Mouse (Mus musculus): ENCODE results near the gene Lmln. TPM values are rescaled to one million over a fixed set of nuclear protein-coding genes. Genes with fewer than 3 reads are reported as not detected.
"Not testable (repeated sequence)": the region's sequence is repeated elsewhere in the genome, so short reads cannot be mapped to it uniquely, and the experiment has no call there.

The Lmln gene
- polyA plus RNA-seq, 1 experiment from 2014 or later: 1.5 TPM

DNA sequence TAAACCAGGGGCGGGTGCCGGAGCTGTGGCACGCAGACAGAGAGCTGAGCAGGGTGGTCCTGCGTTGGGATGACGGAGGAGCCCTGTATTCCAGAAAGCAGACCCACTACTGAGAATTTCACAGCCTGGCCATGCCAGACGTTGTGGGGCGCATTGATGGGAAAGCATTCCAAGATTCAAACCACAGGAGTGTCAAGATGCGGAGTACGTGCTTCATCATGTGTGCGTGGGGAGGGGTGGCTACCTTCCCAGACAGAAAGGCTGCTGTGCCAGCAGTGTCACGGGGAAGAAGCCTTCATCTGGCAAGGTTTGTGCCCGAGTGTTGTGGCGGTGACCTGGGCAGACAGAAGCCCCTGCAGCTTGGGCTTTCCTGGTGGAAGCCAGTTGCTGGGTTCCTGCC, 70.9 kb downstream of the Lmln start:
- DNase-seq (ENCODE audit: low spot score): no peak
- no peaks in the 10 kb centered on the region for H3K36me3 ChIP-seq (ENCODE audit: control insufficient read depth, insufficient read depth, low read length)
- 77% methylated on average over 13 of the region's 13 CpGs for WGBS
- no peak overlapping the region for H3K4me2 ChIP-seq (ENCODE audit: low read length)
- no peak for ATAC-seq
- no peak overlapping the region for H3K27ac ChIP-seq (ENCODE audit: low read depth, low read length)
- H3K9ac ChIP-seq (ENCODE audit: low read length): no peak overlapping the region
- H3K27me3 ChIP-seq (replicated peaks; ENCODE audit: control insufficient read depth, insufficient read depth, low read length): no peaks in the 10 kb centered on the region
- H3K9me3 ChIP-seq (replicated peaks; ENCODE audit: control insufficient read depth, low read length): no peaks in the 10 kb centered on the region
- H3K4me3 ChIP-seq (ENCODE audit: low read depth, low read length): no peak overlapping the region
- no peaks in the 10 kb centered on the region for H3K4me1 ChIP-seq (ENCODE audit: control insufficient read depth, insufficient read depth, low read length)

GRCm38 (mm10) chr16:33135167-33135566, 72.8 kb downstream of the Lmln start:
- 67% methylated on average over 4 of the region's 4 CpGs for WGBS
- H3K27me3 ChIP-seq (replicated peaks; ENCODE audit: control insufficient read depth, insufficient read depth, low read length): no peaks in the 10 kb centered on the region
- ATAC-seq (no peak), DNase-seq (ENCODE audit: low spot score) (peak; percentile 26)
- no peak overlapping the region for H3K4me2 ChIP-seq (ENCODE audit: low read length)
- H3K9ac ChIP-seq (ENCODE audit: low read length): no peak overlapping the region
- H3K4me1 ChIP-seq (ENCODE audit: control insufficient read depth, insufficient read depth, low read length): no peaks in the 10 kb centered on the region
- no peak overlapping the region for H3K4me3 ChIP-seq (ENCODE audit: low read depth, low read length)
- no peaks in the 10 kb centered on the region for H3K9me3 ChIP-seq (replicated peaks; ENCODE audit: control insufficient read depth, low read length)
- no peak overlapping the region for H3K27ac ChIP-seq (ENCODE audit: low read depth, low read length)
- H3K36me3 ChIP-seq (ENCODE audit: control insufficient read depth, insufficient read depth, low read length): no peaks in the 10 kb centered on the region

- H3K4me3 ChIP-seq (ENCODE audit: low read depth, low read length); H3K27me3 ChIP-seq (replicated peaks; ENCODE audit: control insufficient read depth, insufficient read depth, low read length); H3K4me2 ChIP-seq (ENCODE audit: low read length); H3K27ac ChIP-seq (ENCODE audit: low read depth, low read length); DNase-seq (ENCODE audit: low spot score); H3K36me3 ChIP-seq (ENCODE audit: control insufficient read depth, insufficient read depth, low read length); H3K4me1 ChIP-seq (ENCODE audit: control insufficient read depth, insufficient read depth, low read length); ATAC-seq; H3K9me3 ChIP-seq (replicated peaks; ENCODE audit: control insufficient read depth, low read length); H3K9ac ChIP-seq (ENCODE audit: low read length): not testable (repeated sequence)
- 87% methylated on average over 6 of the region's 7 CpGs for WGBS
Observed at GRCm38 (mm10) chr16:33139061-33139460, 76.7 kb downstream of the Lmln start.

DNA sequence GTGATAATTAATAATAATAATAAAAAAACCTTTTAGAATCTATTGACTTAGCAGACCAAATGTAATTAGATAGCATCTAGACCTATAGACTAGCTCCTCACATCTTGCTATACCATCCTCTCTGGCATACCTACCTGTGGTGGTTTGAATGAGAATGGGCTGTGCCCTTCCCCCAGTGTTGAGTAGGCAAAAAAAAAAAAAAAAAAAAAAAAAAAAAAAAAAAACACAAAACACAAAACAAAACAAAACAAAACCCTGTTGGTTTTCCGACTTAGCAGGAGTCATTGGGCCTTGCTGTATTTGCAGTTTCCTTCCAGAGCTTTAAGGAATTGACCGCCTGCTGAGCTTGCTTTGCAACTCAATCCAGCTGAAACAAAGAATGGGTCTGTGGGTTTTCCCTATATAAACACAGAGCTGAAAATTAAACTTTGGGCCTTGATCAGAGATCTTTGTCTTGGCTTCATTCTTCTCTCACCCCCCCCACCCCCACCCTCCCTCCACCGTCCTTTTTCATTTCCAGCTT, 79.5 kb downstream of the Lmln start:
- Histone ChIP-seq H3K9me3 (replicated peaks; ENCODE audit: control insufficient read depth, low read length) (no peaks in the 10 kb centered on the region), H3K4me1 (ENCODE audit: control insufficient read depth, insufficient read depth, low read length) (no peaks in the 10 kb centered on the region), H3K9ac (ENCODE audit: low read length) (no peak overlapping the region), H3K27me3 (replicated peaks; ENCODE audit: control insufficient read depth, insufficient read depth, low read length) (no peaks in the 10 kb centered on the region), H3K27ac (ENCODE audit: low read depth, low read length) (no peak overlapping the region), H3K4me3 (ENCODE audit: low read depth, low read length) (no peak overlapping the region), H3K36me3 (ENCODE audit: control insufficient read depth, insufficient read depth, low read length) (no peaks in the 10 kb centered on the region), H3K4me2 (ENCODE audit: low read length) (no peak overlapping the region)
- no peak for DNase-seq (ENCODE audit: low spot score)
- ATAC-seq: no peak
- 32% methylated on average over 3 of the region's 3 CpGs for WGBS

- no peak overlapping the region for H3K4me2 ChIP-seq (ENCODE audit: low read length)
- no peaks in the 10 kb centered on the region for H3K4me1 ChIP-seq (ENCODE audit: control insufficient read depth, insufficient read depth, low read length)
- H3K9me3 ChIP-seq (replicated peaks; ENCODE audit: control insufficient read depth, low read length): no peaks in the 10 kb centered on the region
- DNase-seq (ENCODE audit: low spot score) (no peak), ATAC-seq (no peak)
- no peak overlapping the region for H3K9ac ChIP-seq (ENCODE audit: low read length)
- no peaks in the 10 kb centered on the region for H3K27me3 ChIP-seq (replicated peaks; ENCODE audit: control insufficient read depth, insufficient read depth, low read length)
- H3K4me3 ChIP-seq (ENCODE audit: low read depth, low read length): no peak overlapping the region
- H3K27ac ChIP-seq (ENCODE audit: low read depth, low read length): no peak overlapping the region
- H3K36me3 ChIP-seq (ENCODE audit: control insufficient read depth, insufficient read depth, low read length): no peaks in the 10 kb centered on the region
- WGBS: 82% methylated on average over 2 of the region's 2 CpGs
Observed at GRCm38 (mm10) chr16:33143452-33143851, 81.1 kb downstream of the Lmln start.

DNA sequence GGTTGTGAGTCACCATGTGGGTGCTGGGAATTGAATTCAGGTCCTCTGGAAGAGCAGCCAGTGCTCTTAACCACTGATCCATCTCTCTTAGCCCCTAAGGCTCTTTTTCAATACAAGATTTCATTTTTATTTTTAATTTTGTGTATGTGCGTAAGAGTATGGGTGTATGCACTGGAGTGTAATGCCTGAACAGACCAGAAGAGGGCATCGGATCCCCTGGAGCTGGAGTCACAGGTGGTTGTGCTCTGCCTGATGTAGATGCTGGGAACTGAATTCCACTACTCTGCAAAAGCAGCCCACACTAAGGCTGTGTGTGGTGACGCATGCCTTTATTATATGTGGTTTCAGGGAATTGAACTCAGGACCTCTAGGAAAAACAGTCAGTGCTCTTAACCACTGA, 83.9 kb downstream of the Lmln start:
- no peak overlapping the region for H3K9ac ChIP-seq (ENCODE audit: low read length)
- H3K27ac ChIP-seq (ENCODE audit: low read depth, low read length): no peak overlapping the region
- H3K9me3 ChIP-seq (replicated peaks; ENCODE audit: control insufficient read depth, low read length): no peaks in the 10 kb centered on the region
- no peaks in the 10 kb centered on the region for H3K36me3 ChIP-seq (ENCODE audit: control insufficient read depth, insufficient read depth, low read length)
- H3K4me2 ChIP-seq (ENCODE audit: low read length): no peak overlapping the region
- WGBS: 96% methylated on average over 3 of the region's 3 CpGs
- DNase-seq (ENCODE audit: low spot score): no peak
- H3K4me1 ChIP-seq (ENCODE audit: control insufficient read depth, insufficient read depth, low read length): no peaks in the 10 kb centered on the region
- ATAC-seq: no peak
- no peaks in the 10 kb centered on the region for H3K27me3 ChIP-seq (replicated peaks; ENCODE audit: control insufficient read depth, insufficient read depth, low read length)
- H3K4me3 ChIP-seq (ENCODE audit: low read depth, low read length): no peak overlapping the region

DNA sequence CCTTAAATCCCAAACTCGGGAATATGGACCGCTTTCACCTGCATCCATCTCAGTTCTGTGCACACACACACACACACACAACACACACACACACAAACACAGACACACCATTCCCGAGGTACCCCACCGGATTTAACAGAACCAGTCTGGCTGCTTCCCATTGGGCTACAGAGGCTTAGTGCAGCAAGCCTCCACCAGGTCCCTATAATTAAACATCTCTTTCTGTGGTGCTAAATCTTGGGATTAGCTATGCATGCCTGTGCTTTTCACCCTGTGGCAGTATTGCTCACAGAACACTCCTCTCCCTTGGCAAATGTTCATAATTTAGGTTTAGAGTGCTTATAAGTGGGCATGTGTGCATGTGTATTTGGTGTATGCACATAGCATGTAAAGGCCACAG, 85.8 kb downstream of the Lmln start:
- ATAC-seq: no peak
- no peak for DNase-seq (ENCODE audit: low spot score)
- Histone ChIP-seq H3K27me3 (replicated peaks; ENCODE audit: control insufficient read depth, insufficient read depth, low read length) (no peaks in the 10 kb centered on the region), H3K4me2 (ENCODE audit: low read length) (no peak overlapping the region), H3K4me3 (ENCODE audit: low read depth, low read length) (no peak overlapping the region), H3K36me3 (ENCODE audit: control insufficient read depth, insufficient read depth, low read length) (no peaks in the 10 kb centered on the region), H3K9me3 (replicated peaks; ENCODE audit: control insufficient read depth, low read length) (no peaks in the 10 kb centered on the region), H3K4me1 (ENCODE audit: control insufficient read depth, insufficient read depth, low read length) (no peaks in the 10 kb centered on the region), H3K9ac (ENCODE audit: low read length) (no peak overlapping the region), H3K27ac (ENCODE audit: low read depth, low read length) (no peak overlapping the region)
- 84% methylated on average over 4 of the region's 4 CpGs for WGBS

DNA sequence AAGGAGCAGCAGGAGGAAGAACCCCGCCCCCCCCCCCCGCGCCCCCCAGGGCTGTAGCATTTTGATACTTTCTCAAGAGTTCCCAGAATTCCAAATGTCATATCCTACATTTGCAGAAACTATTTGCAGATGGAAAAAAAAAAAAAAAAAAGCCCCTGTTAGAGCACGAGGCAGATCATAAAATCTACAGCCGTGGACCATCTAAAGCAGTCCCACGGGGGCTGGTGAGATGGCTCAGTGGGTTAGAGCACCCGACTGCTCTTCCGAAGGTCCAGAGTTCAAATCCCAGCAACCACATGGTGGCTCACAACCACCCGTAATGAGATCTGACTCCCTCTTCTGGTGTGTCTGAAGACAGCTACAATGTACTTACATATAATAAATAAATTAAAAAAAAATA, 88.6 kb downstream of the Lmln start:
- H3K9me3 ChIP-seq (replicated peaks; ENCODE audit: control insufficient read depth, low read length); H3K4me3 ChIP-seq (ENCODE audit: low read depth, low read length); H3K9ac ChIP-seq (ENCODE audit: low read length); ATAC-seq; DNase-seq (ENCODE audit: low spot score); H3K27me3 ChIP-seq (replicated peaks; ENCODE audit: control insufficient read depth, insufficient read depth, low read length); H3K4me2 ChIP-seq (ENCODE audit: low read length); H3K4me1 ChIP-seq (ENCODE audit: control insufficient read depth, insufficient read depth, low read length); H3K27ac ChIP-seq (ENCODE audit: low read depth, low read length); H3K36me3 ChIP-seq (ENCODE audit: control insufficient read depth, insufficient read depth, low read length): not testable (repeated sequence)
- WGBS: 85% methylated on average over 8 of the region's 9 CpGs

DNA sequence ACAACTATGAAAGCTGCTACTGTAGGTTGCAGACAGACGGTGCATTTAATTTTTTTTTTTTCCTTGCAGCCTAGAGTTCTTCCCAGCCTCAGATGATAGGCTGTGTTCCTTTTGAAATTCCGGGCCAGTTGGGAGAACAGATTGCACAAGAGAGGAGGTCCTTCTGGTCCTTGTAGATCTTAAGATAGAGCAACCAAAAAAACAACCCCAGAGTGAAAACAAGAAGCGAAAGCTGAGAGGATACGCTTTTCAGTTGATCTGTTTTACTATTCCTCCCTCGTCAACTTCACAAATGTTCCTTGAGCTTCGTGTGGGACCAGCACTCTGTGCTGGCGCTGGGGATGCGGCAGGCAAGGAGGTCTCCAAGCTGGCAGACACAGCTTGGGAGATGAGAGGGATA, 89.2 kb downstream of the Lmln start:
- Histone ChIP-seq H3K4me1 (ENCODE audit: control insufficient read depth, insufficient read depth, low read length) (no peaks in the 10 kb centered on the region), H3K27me3 (replicated peaks; ENCODE audit: control insufficient read depth, insufficient read depth, low read length) (no peaks in the 10 kb centered on the region), H3K9me3 (replicated peaks; ENCODE audit: control insufficient read depth, low read length) (no peaks in the 10 kb centered on the region), H3K4me2 (ENCODE audit: low read length) (no peak overlapping the region), H3K9ac (ENCODE audit: low read length) (no peak overlapping the region), H3K4me3 (ENCODE audit: low read depth, low read length) (no peak overlapping the region), H3K27ac (ENCODE audit: low read depth, low read length) (no peak overlapping the region; the same call in 1 of the 2 replicates), H3K36me3 (ENCODE audit: control insufficient read depth, insufficient read depth, low read length) (no peaks in the 10 kb centered on the region)
- DNase-seq (ENCODE audit: low spot score) (peak; percentile 78), ATAC-seq (peak; percentile 52; the same call in 1 of the 2 replicates)
- WGBS: 68% methylated on average over 8 of the region's 8 CpGs

Data from forebrain, embryonic 14.5 days (tissue).